In genomic region chr11:121519131-121519530, GRCm38 (mm10) we compare ENCODE assay signal across 9 mouse cellular contexts. TPM values are rescaled to one million over a fixed set of nuclear protein-coding genes. Genes with fewer than 3 reads are reported as not detected.
DNase-seq lines count a peak whose midpoint lies in the region; ATAC-seq and TF ChIP-seq lines count a peak whose summit lies in the region.
"Had no signal": no experiment of that assay in that cellular context is flagged by ENCODE, and none has a peak within 500 bp of the region (broad histone marks: within the 10 kb centered on the region; RNA-seq: fewer than 3 reads in every experiment).

TSS of gene Zfp750 (minus strand) at chr11:121519333.

- TF ChIP-seq POLR2A in testis, adult 2 months (IDR thresholded peaks at IDR 0.05; ENCODE audit: control insufficient read depth, low read depth, low read length) = 0 out of 2 replicates have a peak, but pooled peaks have one; percentile 15

- DNase-seq in frontal cortex, postnatal 10 days (ENCODE audit: low spot score in 2 of 2) = no peak
- DNase-seq in testis, postnatal 10 days (ENCODE audit: low spot score) = no peak
- peak; percentile 31 for DNase-seq in limb, embryonic 10.5 days (ENCODE audit: low spot score)
- DNase-seq in urinary bladder, postnatal 25 days (ENCODE audit: low spot score) = peak; percentile 51
- DNase-seq in layer of hippocampus, adult 9-11 months = no peak
- DNase-seq in layer of hippocampus, adult 2 months (ENCODE audit: low spot score in 2 of 2) = no peak

- H3K27me3 ChIP-seq in testis, adult 2 months (ENCODE audit: control insufficient read depth, insufficient read depth, low read length) = no peaks in the 10 kb centered on the region
- H3K27me3 ChIP-seq in limb, embryonic 10.5 days (ENCODE audit: low read depth, poor library complexity, severe bottlenecking) = no peaks in the 10 kb centered on the region

- no peak within 1 kb of the TSS for H3K4me3 ChIP-seq in testis, adult 2 months (ENCODE audit: control insufficient read depth, low read depth, low read length)
- H3K4me3 ChIP-seq in limb, embryonic 10.5 days = no peak within 1 kb of the TSS
- no peak within 1 kb of the TSS for H3K4me3 ChIP-seq in layer of hippocampus, adult 2 months

- H3K36me3 ChIP-seq in testis, adult 2 months (ENCODE audit: control insufficient read depth, insufficient read depth, low read length) = no peaks in the 10 kb centered on the region
- no peaks in the 10 kb centered on the region for H3K36me3 ChIP-seq in limb, embryonic 10.5 days

- TF ChIP-seq CTCF in testis, adult 2 months (IDR thresholded peaks at IDR 0.05; ENCODE audit: control insufficient read depth, insufficient read depth, insufficient replicate concordance, low read depth, low read length) = no peak
- no peak for TF ChIP-seq CTCF in layer of hippocampus, adult 2 months (conservative IDR thresholded peaks at IDR 0.05)

- H3K4me1 ChIP-seq in testis, adult 2 months (ENCODE audit: control insufficient read depth, insufficient read depth, low read length) = no peaks in the 10 kb centered on the region
- 0 out of 2 replicates have a peak, but pooled peaks cover 4% of the 10 kb centered on the region for H3K4me1 ChIP-seq in limb, embryonic 10.5 days

- ATAC-seq in frontal cortex, adult (ENCODE audit: low TSS enrichment) = peak; percentile 62; the same call in 1 of the 2 replicates

- no peaks in the 10 kb centered on the region for H3K9me3 ChIP-seq in limb, embryonic 10.5 days (replicated peaks)

- 51% methylated on average over 10 of the region's 10 CpGs for WGBS in limb, embryonic 10.5 days

- H3K27ac ChIP-seq in testis, adult 2 months (ENCODE audit: control insufficient read depth, insufficient read depth, low read depth, low read length) = no peak within 1 kb of the TSS
- no peak within 1 kb of the TSS for H3K27ac ChIP-seq in limb, embryonic 10.5 days
- no peak within 1 kb of the TSS for H3K27ac ChIP-seq in layer of hippocampus, adult 2 months
- H3K27ac ChIP-seq: hindbrain, embryonic 14.5 days had no signal

RNA-seq across cellular contexts. Expression of gene Zfp750, which starts in this region (rescaled TPM):
- 0.23 and 0.65 TPM in 2 replicates for polyA plus RNA-seq in testis, adult 2 months (2012; rRNA removed)
- polyA plus RNA-seq in limb, embryonic 10.5 days (2016; fragmentation: Nextera tagmentation; extraction: Ambion mirVana) = 0.51 and 1.4 TPM in 2 replicates
- under 1 TPM; 0.20 to 0.25 TPM for total RNA-seq in layer of hippocampus, adult 2 months (2021)

Comparison
In these comparisons a context has a peak if more than half of its experiments do, and no peak if none do; other contexts are left out.
1. DNase-seq: peak in limb, embryonic 10.5 days (single experiment) and urinary bladder, postnatal 25 days (single experiment); none in frontal cortex, postnatal 10 days (0 of 2), testis, postnatal 10 days (single experiment), layer of hippocampus, adult 9-11 months (single experiment) and layer of hippocampus, adult 2 months (0 of 2).